ENCODE assay signal across 9 mouse cellular contexts in the genomic region with DNA sequence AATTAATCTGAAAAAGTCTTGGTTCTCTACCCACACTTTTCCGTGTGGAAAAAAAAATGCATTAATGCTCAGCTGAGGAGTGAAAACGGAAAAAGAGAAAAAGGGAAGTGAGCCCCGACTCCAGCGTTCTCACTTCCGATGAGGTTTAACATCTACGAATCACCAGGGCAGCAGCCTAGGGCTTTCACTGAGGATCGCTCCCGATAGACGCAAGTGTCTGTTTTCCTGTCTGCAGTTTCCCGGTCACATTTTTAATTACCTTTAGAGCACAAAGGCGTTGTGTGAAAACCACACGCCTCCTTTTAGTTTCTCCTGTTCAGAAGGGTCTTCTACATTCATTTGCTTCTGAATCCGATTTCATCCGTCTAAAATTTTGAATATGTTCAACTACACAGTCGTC.
A peak's percentile ranks its signal among the peaks of the same experiment; 100 is the strongest.
DNase-seq lines count a peak whose midpoint lies in the region; ATAC-seq and TF ChIP-seq lines count a peak whose summit lies in the region.
"Had no signal": no experiment of that assay in that cellular context is flagged by ENCODE, and none has a peak within 500 bp of the region (broad histone marks: within the 10 kb centered on the region; RNA-seq: fewer than 3 reads in every experiment).

No protein-coding gene starts in this region.

- DNase-seq in retina, postnatal 1 day: peak; percentile 17
- no peak for DNase-seq in retina, embryonic 14.5 days (ENCODE audit: low spot score)
- no peak for DNase-seq in heart, postnatal 0 days (ENCODE audit: low spot score)
- no peak for DNase-seq in cerebellum, adult 18-20 months
- no peak for DNase-seq in left cerebral cortex, postnatal 14 days (ENCODE audit: low spot score in 2 of 2)
- DNase-seq in cerebellum, postnatal 10 days: no peak
- no peak for DNase-seq in kidney, adult 2 months
- DNase-seq: lung, postnatal 10 days had no signal

- no peak for TF ChIP-seq EP300 in heart, postnatal 0 days (IDR thresholded peaks at IDR 0.05; ENCODE audit: low read depth)

- H3K36me3 ChIP-seq in heart, postnatal 0 days (replicated peaks; ENCODE audit: control insufficient read depth, insufficient read depth, low read length): no peaks in the 10 kb centered on the region
- H3K36me3 ChIP-seq in kidney, adult 2 months (ENCODE audit: control insufficient read depth, insufficient read depth, low read length): no peaks in the 10 kb centered on the region

- H3K4me3 ChIP-seq in heart, postnatal 0 days (ENCODE audit: low read depth, low read length): 0 out of 2 replicates have a peak overlapping the region, but pooled peaks have one; percentile 1
- no peak overlapping the region for H3K4me3 ChIP-seq in kidney, adult 2 months (ENCODE audit: insufficient read depth, low read depth, low read length)

- H3K27ac ChIP-seq in heart, postnatal 0 days (ENCODE audit: low read depth): no peak overlapping the region
- H3K27ac ChIP-seq in kidney, adult 2 months (ENCODE audit: insufficient read depth, low read depth, low read length): no peak overlapping the region

- no peak for TF ChIP-seq CTCF in heart, postnatal 0 days (IDR thresholded peaks at IDR 0.05; ENCODE audit: low read depth)
- TF ChIP-seq CTCF in kidney, adult 2 months (conservative IDR thresholded peaks at IDR 0.05; ENCODE audit: insufficient read depth, insufficient read length, low read depth, low read length): no peak

- no peak for TF ChIP-seq POLR2A in kidney, adult 2 months (IDR thresholded peaks at IDR 0.05; ENCODE audit: low read depth, low read length)

- H3K4me2 ChIP-seq in heart, postnatal 0 days (ENCODE audit: low read depth, low read length): peak overlapping the region; percentile 16

- intact Hi-C loops in left cerebral cortex, postnatal 14 days (cut with DNase I): no loop called here

- peaks cover 15% of the 10 kb centered on the region for H3K27me3 ChIP-seq in heart, postnatal 0 days (ENCODE audit: control insufficient read depth, insufficient read depth, low read length)
- peaks cover 3% of the 10 kb centered on the region for H3K27me3 ChIP-seq in kidney, adult 2 months (replicated peaks; ENCODE audit: control insufficient read depth, insufficient read depth, low read length)

- H3K9ac ChIP-seq in heart, postnatal 0 days (replicated peaks; ENCODE audit: low read depth, low read length): no peak overlapping the region

- no peak for ATAC-seq in heart, postnatal 0 days (ENCODE audit: insufficient read depth, low read depth)
- ATAC-seq in megakaryocyte, adult 5-6 weeks (ENCODE audit: poor library complexity, severe bottlenecking): peak; percentile 96

- no peaks in the 10 kb centered on the region for H3K4me1 ChIP-seq in heart, postnatal 0 days (ENCODE audit: control insufficient read depth, insufficient read depth)
- H3K4me1 ChIP-seq in kidney, adult 2 months (ENCODE audit: control insufficient read depth, insufficient read depth, low read length): peaks cover 5% of the 10 kb centered on the region; the same call in 1 of the 2 replicates

- no peaks in the 10 kb centered on the region for H3K9me3 ChIP-seq in heart, postnatal 0 days (replicated peaks; ENCODE audit: control insufficient read depth, low read length)

- WGBS in heart, postnatal 0 days: 9% methylated on average over 15 of the region's 15 CpGs
- WGBS in kidney, adult 2 months: 15% methylated on average over 15 of the region's 15 CpGs
